Mouse (Mus musculus) erythroblast, embryonic 14.5 days (primary cell): ENCODE results near the gene 4933430I17Rik.

ENCODE experiments used
- GATA1 ChIP-seq: IDR thresholded peaks from 2 replicates; pipeline ENCODE4 v1.6.1; 2012; ENCODE audit warnings: low read length, inconsistent platforms, mixed read lengths
- TAL1 ChIP-seq: IDR thresholded peaks from 3 replicates; pipeline ENCODE4 v1.6.1; 2012; ENCODE audit warnings: low read length, inconsistent platforms, mixed read lengths

- TF ChIP-seq GATA1 = no peak
- no peak for TF ChIP-seq TAL1
Measured at GRCm38 (mm10) chr4:62509946-62510345, 15.2 kb upstream of the 4933430I17Rik start.
